Mouse (Mus musculus) cerebellum, adult 2 months (tissue): ENCODE data around the gene Nav3.

ENCODE experiments used
- CTCF ChIP-seq: fragments of 200-500 bp; IDR thresholded peaks from 2 replicates; pipeline ENCODE4 v1.5.1; 2011; ENCODE audit warnings: low read depth, mild to moderate bottlenecking, control low read depth, low read length, moderate library complexity, borderline replicate concordance; ENCODE audit not compliant: insufficient read depth
- POLR2A ChIP-seq: fragments of 200-500 bp; IDR thresholded peaks from 2 replicates; pipeline ENCODE4 v1.6.1; 2011; ENCODE audit warnings: low read length, control low read depth, borderline replicate concordance; ENCODE audit not compliant: insufficient read depth

- TF ChIP-seq CTCF (no peak), POLR2A (no peak)
Measured at GRCm38 (mm10) chr10:110290016-110290623, 165.9 kb downstream of the Nav3 start.
